Mouse (Mus musculus) MEL (cell line): ENCODE data around the gene Gnat2. TPM values are rescaled to one million over a fixed set of nuclear protein-coding genes. Genes with fewer than 3 reads are reported as not detected.

Source experiments
- DNase-seq: peaks from one replicate; pipeline ENCODE4 v3.0.0; 2011; ENCODE audit warnings: low read depth, low spot score
- H3K27ac ChIP-seq: 2 replicates; pipeline ENCODE4 v1.5.1; 2012; ENCODE audit warnings: low read depth, mild to moderate bottlenecking, control low read depth, low read length, moderate library complexity; ENCODE audit not compliant: control insufficient read depth
- H3K27me3 ChIP-seq, 2 experiments: fragments of 150-350 bp in 1 of 2; sonication (generic) in 1 of 2; 2 replicates each; pipeline ENCODE4 v1.6.1; 2012; ENCODE audit warnings: low read length in 2 of 2, mild to moderate bottlenecking in 2 of 2, improper control_type of control experiment in 1 of 2, moderate library complexity in 1 of 2; ENCODE audit not compliant: insufficient read depth in 2 of 2, control insufficient read depth in 1 of 2
- H3K36me3 ChIP-seq, 2 experiments: 2 replicates each; pipeline ENCODE4 v1.6.1; 2012 to 2014; ENCODE audit warnings: low read length in 2 of 2, improper control_type of control experiment in 1 of 2, inconsistent platforms in 1 of 2, mild to moderate bottlenecking in 1 of 2; ENCODE audit not compliant: insufficient read depth in 2 of 2, control insufficient read depth in 1 of 2
- H3K4me1 ChIP-seq, 2 experiments: fragments of 150-350 bp in 1 of 2; sonication (generic) in 1 of 2; 2 replicates each; pipeline ENCODE4 v1.6.1; 2012; ENCODE audit warnings: low read length in 2 of 2, improper control_type of control experiment in 1 of 2, mild to moderate bottlenecking in 1 of 2; ENCODE audit not compliant: insufficient read depth in 2 of 2, control insufficient read depth in 1 of 2
- H3K4me3 ChIP-seq, 2 experiments: fragments of 150-350 bp in 1 of 2; sonication (generic) in 1 of 2; 2 replicates each; pipeline ENCODE4 v1.5.1; 2012; ENCODE audit warnings: low read depth in 2 of 2, low read length in 2 of 2, mild to moderate bottlenecking in 2 of 2, moderate library complexity in 2 of 2, control low read depth in 1 of 2, improper control_type of control experiment in 1 of 2; ENCODE audit not compliant: control insufficient read depth in 1 of 2, insufficient read depth in 1 of 2
- H3K79me2 ChIP-seq: 2 replicates; pipeline ENCODE4 v1.6.1; 2012; ENCODE audit warnings: mild to moderate bottlenecking, low read length, moderate library complexity; ENCODE audit not compliant: control insufficient read depth, poor library complexity, insufficient read depth
- H3K9ac ChIP-seq: 2 replicates; pipeline ENCODE4 v1.6.1; 2012; ENCODE audit warnings: low read depth, mild to moderate bottlenecking, control low read depth, low read length, moderate library complexity; ENCODE audit not compliant: control insufficient read depth, poor library complexity, severe bottlenecking
- H3K9me3 ChIP-seq: fragments of 150-350 bp; sonication (generic); replicated peaks from 2 replicates; pipeline ENCODE4 v1.6.1; 2012; ENCODE audit warnings: mild to moderate bottlenecking, low read length, improper control_type of control experiment, moderate library complexity; ENCODE audit not compliant: insufficient read depth
- CHD1 ChIP-seq: IDR thresholded peaks from 2 replicates; pipeline ENCODE4 v1.6.1; 2012; ENCODE audit warnings: low read depth, mild to moderate bottlenecking, inconsistent platforms, low read length, improper control_type of control experiment
- CHD2 ChIP-seq: IDR thresholded peaks from 2 replicates; pipeline ENCODE4 v1.6.1; 2011; ENCODE audit warnings: low read length, improper control_type of control experiment
- CTCF ChIP-seq, 3 experiments: IDR thresholded peaks in 2 of 3; conservative IDR thresholded peaks in 1 of 3; 2 replicates each; pipeline ENCODE4 v1.5.1; 2011 to 2012; ENCODE audit warnings: low read length in 3 of 3, low read depth in 2 of 3, mild to moderate bottlenecking in 2 of 3, improper control_type of control experiment in 1 of 3, inconsistent platforms in 1 of 3, mixed read lengths in 1 of 3, moderate library complexity in 1 of 3; ENCODE audit not compliant: control insufficient read depth in 1 of 3, insufficient read depth in 1 of 3, poor library complexity in 1 of 3, severe bottlenecking in 1 of 3
- GABPA ChIP-seq: IDR thresholded peaks from 2 replicates; pipeline ENCODE4 v1.6.1; 2012; ENCODE audit warnings: low read depth, mild to moderate bottlenecking, inconsistent platforms, low read length, improper control_type of control experiment, moderate library complexity
- GATA1 ChIP-seq: IDR thresholded peaks from 2 replicates; pipeline ENCODE4 v1.6.1; 2011; ENCODE audit warnings: low read depth, low read length, improper control_type of control experiment
- HCFC1 ChIP-seq: IDR thresholded peaks from 2 replicates; pipeline ENCODE4 v1.6.1; 2012; ENCODE audit warnings: low read depth, mild to moderate bottlenecking, inconsistent platforms, low read length, improper control_type of control experiment, moderate library complexity
- MAZ ChIP-seq: IDR thresholded peaks from 2 replicates; pipeline ENCODE4 v1.6.1; 2012; ENCODE audit warnings: low read depth, mild to moderate bottlenecking, inconsistent platforms, low read length, improper control_type of control experiment
- MEF2A ChIP-seq: IDR thresholded peaks from 2 replicates; pipeline ENCODE4 v1.6.1; 2014; ENCODE audit warnings: low read depth, mild to moderate bottlenecking, inconsistent platforms, low read length, improper control_type of control experiment; ENCODE audit not compliant: poor library complexity, insufficient replicate concordance, severe bottlenecking; ENCODE audit errors: extremely low read depth
- MXI1 ChIP-seq: IDR thresholded peaks from 2 replicates; pipeline ENCODE4 v1.6.1; 2011; ENCODE audit warnings: mild to moderate bottlenecking, low read depth, low read length, improper control_type of control experiment
- MYB ChIP-seq: IDR thresholded peaks from 2 replicates; pipeline ENCODE4 v1.6.1; 2011; ENCODE audit warnings: mild to moderate bottlenecking, low read depth, low read length, improper control_type of control experiment
- MYC ChIP-seq: IDR thresholded peaks from 2 replicates; pipeline ENCODE4 v1.6.1; 2011; ENCODE audit warnings: low read depth, mild to moderate bottlenecking, low read length, improper control_type of control experiment, moderate library complexity
- NELFE ChIP-seq: IDR thresholded peaks from 2 replicates; pipeline ENCODE4 v1.6.1; 2011; ENCODE audit warnings: low read depth, low read length, improper control_type of control experiment
- NRF1 ChIP-seq: IDR thresholded peaks from 2 replicates; pipeline ENCODE4 v1.6.1; 2014; ENCODE audit warnings: low read depth, mild to moderate bottlenecking, inconsistent platforms, low read length, improper control_type of control experiment, moderate library complexity; ENCODE audit not compliant: poor library complexity, insufficient read depth, severe bottlenecking
- POLR2AphosphoS2 ChIP-seq: IDR thresholded peaks from 2 replicates; pipeline ENCODE4 v1.6.1; 2011; ENCODE audit warnings: low read length, improper control_type of control experiment
- RAD21 ChIP-seq: IDR thresholded peaks from 2 replicates; pipeline ENCODE4 v1.6.1; 2011; ENCODE audit warnings: mild to moderate bottlenecking, low read depth, low read length, improper control_type of control experiment
- SIN3A ChIP-seq: IDR thresholded peaks from 2 replicates; pipeline ENCODE4 v1.6.1; 2012; ENCODE audit warnings: low read length, improper control_type of control experiment, inconsistent platforms
- SMC3 ChIP-seq: IDR thresholded peaks from 2 replicates; pipeline ENCODE4 v1.6.1; 2011; ENCODE audit warnings: low read depth, low read length, improper control_type of control experiment
- TCF12 ChIP-seq: IDR thresholded peaks from 2 replicates; pipeline ENCODE4 v1.6.1; 2014; ENCODE audit warnings: low read depth, mild to moderate bottlenecking, inconsistent platforms, low read length, improper control_type of control experiment, moderate library complexity
- UBTF ChIP-seq: IDR thresholded peaks from 2 replicates; pipeline ENCODE4 v1.6.1; 2012; ENCODE audit warnings: low read depth, mild to moderate bottlenecking, inconsistent platforms, low read length, improper control_type of control experiment, moderate library complexity, borderline replicate concordance; ENCODE audit not compliant: insufficient read depth
- USF1 ChIP-seq: IDR thresholded peaks from 2 replicates; pipeline ENCODE4 v1.6.1; 2014; ENCODE audit warnings: low read depth, mild to moderate bottlenecking, inconsistent platforms, low read length, improper control_type of control experiment, moderate library complexity
- USF2 ChIP-seq, 2 experiments: IDR thresholded peaks; 2 replicates each; pipeline ENCODE4 v1.6.1; 2011 to 2012; ENCODE audit warnings: improper control_type of control experiment in 2 of 2, low read length in 2 of 2, borderline replicate concordance in 1 of 2, inconsistent platforms in 1 of 2, low read depth in 1 of 2, mild to moderate bottlenecking in 1 of 2; ENCODE audit not compliant: insufficient read depth in 1 of 2
- ZMIZ1 ChIP-seq: IDR thresholded peaks from 2 replicates; pipeline ENCODE4 v1.6.1; 2012; ENCODE audit warnings: low read depth, mild to moderate bottlenecking, inconsistent platforms, low read length, improper control_type of control experiment, moderate library complexity
- ZNF384 ChIP-seq: IDR thresholded peaks from 2 replicates; pipeline ENCODE4 v1.6.1; 2012; ENCODE audit warnings: low read depth, mild to moderate bottlenecking, inconsistent platforms, low read length, improper control_type of control experiment
- polyA plus RNA-seq, 2 experiments: library from polyadenylated mRNA; stranded (reverse) in 1 of 2; unstranded in 1 of 2; fragments of >175 nt in 1 of 2; fragments of >200 nt in 1 of 2; gene quantifications; 2 replicates each; pipeline versions ENCODE4 v1.2.1 to v1.2.4; 2012; ENCODE audit warnings: low replicate concordance in 2 of 2, low read depth in 1 of 2; ENCODE audit not compliant: insufficient read length in 2 of 2, insufficient read depth in 1 of 2, missing spikeins in 1 of 2
- total RNA-seq: library from RNA; depleted of rRNA; stranded (reverse); fragments of 300-350 nt; gene quantifications from 2 replicates; pipeline ENCODE4 v1.2.3, GENCODE M21; 2012

Gnat2 gene
- total and polyA plus RNA-seq, 3 experiments, result 4.7 to 12.4 TPM; not detected in 1

DNA sequence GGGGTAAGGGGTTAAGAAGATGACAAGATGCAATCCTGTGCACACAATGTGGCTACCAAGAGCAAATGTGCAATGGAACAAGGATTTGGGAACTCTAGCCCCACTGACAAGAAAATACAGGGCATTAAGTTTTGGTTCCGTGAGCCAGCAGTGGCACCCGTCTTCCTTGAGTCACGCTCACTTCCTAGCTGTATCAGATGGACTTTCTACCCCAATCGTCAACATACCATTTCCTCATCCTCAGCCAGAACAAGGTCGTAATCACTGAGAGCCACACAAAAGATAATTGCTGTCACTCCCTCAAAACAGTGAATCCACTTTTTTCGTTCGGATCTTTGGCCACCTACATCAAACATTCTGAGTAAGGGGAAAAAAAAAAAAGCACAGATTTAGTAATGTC lies 19.7 kb downstream of the Gnat2 start:
- Histone ChIP-seq H3K27ac (no peak overlapping the region), H3K4me3 (no peak overlapping the region), H3K36me3 (peaks cover 4 to 30% of the 10 kb centered on the region in 2 experiments), H3K4me1 (peaks cover 0 to 2% of the 10 kb centered on the region in 2 experiments; a peak in 2 of 4 replicates), H3K27me3 (no peaks in the 10 kb centered on the region), H3K9me3 (no peaks in the 10 kb centered on the region), H3K79me2 (no peaks in the 10 kb centered on the region), H3K9ac (no peak overlapping the region)
- no peak for DNase-seq
- TF ChIP-seq CTCF (IDR thresholded peaks at IDR 0.05 in 2 of 3, conservative IDR thresholded peaks at IDR 0.05 in 1 of 3; ENCODE audit: control insufficient read depth in 1 of 3, insufficient read depth in 1 of 3, low read depth in 2 of 3, low read length in 3 of 3, poor library complexity in 1 of 3, severe bottlenecking in 1 of 3) (no peak), ZNF384 (no peak), MXI1 (no peak), MYC (no peak)

- no peaks in the 10 kb centered on the region for H3K9me3 ChIP-seq
- DNase-seq, result no peak
- no peaks in the 10 kb centered on the region for H3K79me2 ChIP-seq
- H3K27ac ChIP-seq, result no peak overlapping the region
- H3K27me3 ChIP-seq, result no peaks in the 10 kb centered on the region
- TF ChIP-seq NRF1 (no peak), MYC (no peak), USF1 (no peak), GATA1 (0 out of 2 replicates have a peak, but pooled peaks have one; percentile 13), UBTF (no peak), CHD2 (no peak), GABPA (no peak), USF2 (IDR thresholded peaks at IDR 0.05; ENCODE audit: borderline replicate concordance in 1 of 2, insufficient read depth in 1 of 2, low read depth in 1 of 2, low read length in 2 of 2) (no peak), CTCF (IDR thresholded peaks at IDR 0.05 in 2 of 3, conservative IDR thresholded peaks at IDR 0.05 in 1 of 3; ENCODE audit: control insufficient read depth in 1 of 3, insufficient read depth in 1 of 3, low read depth in 2 of 3, low read length in 3 of 3, poor library complexity in 1 of 3, severe bottlenecking in 1 of 3) (no peak)
- no peak overlapping the region for H3K9ac ChIP-seq
- H3K4me1 ChIP-seq, result peaks cover 0 to 2% of the 10 kb centered on the region in 2 experiments; a peak in 2 of 4 replicates
- H3K4me3 ChIP-seq, result no peak overlapping the region
- H3K36me3 ChIP-seq, result peaks cover 4 to 28% of the 10 kb centered on the region in 2 experiments
Measured at GRCm38 (mm10) chr3:108112666-108113065, 20.1 kb downstream of the Gnat2 start.

DNA sequence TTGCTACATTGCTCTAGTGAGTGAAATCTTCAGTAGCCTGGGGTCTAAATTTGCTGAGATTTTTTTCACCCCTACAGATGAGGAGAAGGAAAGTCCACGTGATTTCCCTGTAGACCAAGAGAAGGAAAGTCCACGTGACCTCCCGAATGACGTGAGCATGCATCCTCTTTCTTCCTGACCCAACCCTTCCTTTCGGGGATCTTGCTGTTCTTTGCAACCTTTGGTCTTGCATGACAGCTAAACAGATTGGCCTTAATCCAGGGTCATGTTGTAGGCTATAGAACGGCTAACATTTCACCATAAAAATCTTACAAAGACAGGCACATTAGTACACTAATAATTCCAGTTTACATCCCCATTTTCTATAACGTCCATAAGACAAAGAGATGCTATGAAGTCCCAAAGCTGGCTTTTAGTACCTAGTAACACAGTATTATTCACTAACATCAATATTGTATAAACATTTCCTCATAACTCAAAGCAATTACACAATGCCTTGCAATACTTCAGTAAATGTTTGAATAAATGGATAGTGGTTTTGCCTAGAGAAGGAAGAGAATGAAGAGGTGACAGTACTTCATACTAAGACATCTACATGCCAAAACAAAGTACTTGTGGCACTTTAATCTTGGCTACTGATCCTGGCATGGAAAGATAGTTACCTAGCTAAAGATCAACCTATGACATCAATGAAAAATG lies 21.2 kb downstream of the Gnat2 start:
- TF ChIP-seq UBTF (no peak), POLR2AphosphoS2 (no peak), NELFE (no peak), RAD21 (no peak), TCF12 (no peak), SMC3 (no peak), GABPA (no peak), ZMIZ1 (no peak), MEF2A (no peak), MAZ (no peak), HCFC1 (no peak), MYB (no peak), CHD2 (no peak), USF1 (no peak), CHD1 (no peak), SIN3A (no peak)
- TF ChIP-seq, all 39 proteins: peak for 0
- Histone ChIP-seq H3K36me3 (peaks cover 4 to 25% of the 10 kb centered on the region in 2 experiments), H3K4me1 (peaks cover 0 to 2% of the 10 kb centered on the region in 2 experiments; a peak in 2 of 4 replicates), H3K79me2 (no peaks in the 10 kb centered on the region), H3K27me3 (no peaks in the 10 kb centered on the region), H3K27ac (no peak overlapping the region), H3K9me3 (no peaks in the 10 kb centered on the region), H3K4me3 (no peak overlapping the region), H3K9ac (no peak overlapping the region)
- no peak for DNase-seq
